Mouse (Mus musculus): ENCODE measurements at regions not wholly inside any gene's neighbourhood (a gene's known extent, or its start where the extent isn't known, plus 50 kb on each side); places are given as distances from the start of the nearest gene placed in this dataset.

GRCm38 (mm10) chr2:39325715-39326493 is 99.7 kb upstream of the Ppp6c start:
- TF ChIP-seq CTCF (IDR thresholded peaks at IDR 0.05) (no peak), EP300 (IDR thresholded peaks at IDR 0.05) (no peak)

All from lung, postnatal 0 days (tissue).